Mouse (Mus musculus) midbrain, embryonic 12.5 days (tissue): ENCODE measurements at regions not wholly inside any gene's neighbourhood (a gene's known extent, or its start where the extent isn't known, plus 50 kb on each side); places are given as distances from the start of the nearest gene placed in this dataset.

Experiments
- ATAC-seq: fragments of 200-750 bp; cut with Nextera tagmentation; 2 replicates; pipeline ENCODE4 v1.8.0; 2017; ENCODE audit warnings: low read depth, moderate TSS enrichment, moderate library complexity; ENCODE audit not compliant: low FRiP score
- H3K27ac ChIP-seq: fragments of 300-500 bp; sonication (generic); replicated peaks from 2 replicates; pipeline ENCODE4 v1.5.1; 2016; ENCODE audit warnings: mild to moderate bottlenecking
- H3K27me3 ChIP-seq: fragments of 300-500 bp; sonication (generic); 2 replicates; pipeline ENCODE4 v1.6.1; 2016; ENCODE audit warnings: mild to moderate bottlenecking
- H3K36me3 ChIP-seq: fragments of 300-500 bp; sonication (generic); 2 replicates; pipeline ENCODE4 v1.6.1; 2016
- H3K4me1 ChIP-seq: fragments of 300-500 bp; sonication (generic); 2 replicates; pipeline ENCODE4 v1.6.1; 2016
- H3K4me2 ChIP-seq: fragments of 300-500 bp; sonication (generic); replicated peaks from 2 replicates; pipeline ENCODE4 v1.6.1; 2016; ENCODE audit warnings: mild to moderate bottlenecking, moderate library complexity
- H3K4me3 ChIP-seq: fragments of 300-500 bp; sonication (generic); 2 replicates; pipeline ENCODE4 v1.5.1; 2016; ENCODE audit warnings: mild to moderate bottlenecking
- H3K9ac ChIP-seq: fragments of 300-500 bp; sonication (generic); replicated peaks from 2 replicates; pipeline ENCODE4 v1.6.1; 2016; ENCODE audit warnings: mild to moderate bottlenecking, moderate library complexity
- H3K9me3 ChIP-seq: fragments of 300-500 bp; sonication (generic); 2 replicates; pipeline ENCODE4 v1.6.1; 2016; ENCODE audit warnings: mild to moderate bottlenecking
- WGBS: fragments of 180-500 bp; shearing (Covaris S2); methylation state at CpG from one replicate; pipeline ENCODE4 v1.1.7; 2016; 5-methylcytosine and 5-hydroxymethylcytosine counted together

DNA sequence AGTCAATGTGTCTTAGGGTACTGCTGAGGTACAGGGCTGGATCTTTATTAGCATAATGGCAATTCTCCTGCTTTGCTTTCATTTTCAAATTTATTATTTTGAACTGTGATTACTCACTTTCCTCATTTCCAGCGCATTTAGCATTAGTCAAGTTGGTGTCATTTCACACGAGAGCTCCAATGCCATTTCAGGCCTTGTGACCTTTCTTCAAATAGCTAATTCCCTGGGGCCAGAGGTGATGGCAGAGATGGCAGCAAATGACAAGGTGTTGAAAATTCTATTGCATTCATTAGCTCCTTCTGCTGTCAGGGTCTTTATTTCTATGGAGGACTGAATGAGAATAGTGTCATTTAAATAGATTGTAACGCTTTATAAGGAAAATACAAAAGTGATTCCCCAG lies 300.9 kb upstream of the Dcn start:
- H3K27ac ChIP-seq: no peak overlapping the region

DNA sequence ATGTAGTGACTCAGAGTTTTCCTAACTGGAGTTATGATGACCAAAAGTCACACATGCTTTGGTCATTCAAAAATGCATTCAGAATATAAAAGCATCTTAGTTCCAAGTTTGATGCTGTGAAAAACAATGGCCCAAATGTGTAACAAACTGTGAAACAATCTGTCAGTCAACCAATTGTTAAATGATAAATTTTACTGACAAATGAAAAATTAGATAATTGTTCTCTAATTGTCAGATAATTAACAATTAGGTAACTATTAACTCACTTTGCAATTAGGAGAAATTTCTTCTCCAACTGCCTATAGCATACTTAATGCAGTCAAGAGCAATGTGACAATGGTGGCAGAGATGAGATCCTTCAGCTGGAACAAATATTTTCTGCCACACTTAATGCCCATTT lies 289.7 kb upstream of the Dcn start:
- no peak overlapping the region for H3K4me2 ChIP-seq

More for the DNA sequence above, 300.9 kb upstream of the Dcn start:
- Histone ChIP-seq H3K4me1 (no peaks in the 10 kb centered on the region), H3K9me3 (no peaks in the 10 kb centered on the region), H3K27me3 (no peaks in the 10 kb centered on the region), H3K4me3 (no peak overlapping the region), H3K36me3 (no peaks in the 10 kb centered on the region), H3K4me2 (no peak overlapping the region), H3K9ac (no peak overlapping the region)
- 51% methylated on average over 3 of the region's 3 CpGs for WGBS
- no peak for ATAC-seq

DNA sequence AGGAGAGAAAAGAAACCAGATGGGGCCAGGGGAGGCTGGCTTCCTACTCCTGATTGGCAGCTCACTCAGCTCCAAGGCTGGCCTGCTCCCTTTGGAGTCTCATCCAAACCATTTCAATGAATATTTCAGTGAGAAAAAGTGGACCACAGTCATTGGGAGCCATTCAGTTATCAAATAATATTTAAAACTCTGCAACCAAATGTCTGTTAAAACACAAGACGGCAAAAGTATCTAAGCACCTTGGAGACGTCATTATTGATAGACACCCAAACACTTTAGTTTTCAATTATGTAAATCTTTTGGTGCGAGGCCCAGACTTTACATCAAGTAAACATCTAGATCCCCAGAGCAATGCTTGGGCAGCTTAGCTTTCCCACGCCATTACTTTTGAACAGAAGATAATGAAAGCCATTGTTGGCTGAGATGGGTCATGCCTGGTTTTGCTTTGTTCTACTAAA lies 268.1 kb upstream of the Dcn start:
- peak overlapping the region; percentile 50; the same call in 1 of the 2 replicates for H3K27ac ChIP-seq
- ATAC-seq: peak; percentile 73; the same call in 1 of the 2 replicates
- H3K27me3 ChIP-seq: no peaks in the 10 kb centered on the region
- H3K4me1 ChIP-seq: peaks cover 21% of the 10 kb centered on the region; the same call in 1 of the 2 replicates
- H3K4me3 ChIP-seq: no peak overlapping the region
- H3K9me3 ChIP-seq: 0 out of 2 replicates have a peak, but pooled peaks cover 3% of the 10 kb centered on the region
- no peak overlapping the region for H3K9ac ChIP-seq
- H3K36me3 ChIP-seq: no peaks in the 10 kb centered on the region
- WGBS: 34% methylated on average over 4 of the region's 4 CpGs
- no peak overlapping the region for H3K4me2 ChIP-seq

More for the DNA sequence above, 289.7 kb upstream of the Dcn start:
- Histone ChIP-seq H3K27me3 (no peaks in the 10 kb centered on the region), H3K4me3 (no peak overlapping the region), H3K9me3 (no peaks in the 10 kb centered on the region), H3K27ac (no peak overlapping the region), H3K4me1 (no peaks in the 10 kb centered on the region), H3K9ac (no peak overlapping the region), H3K36me3 (no peaks in the 10 kb centered on the region)
- no peak for ATAC-seq

DNA sequence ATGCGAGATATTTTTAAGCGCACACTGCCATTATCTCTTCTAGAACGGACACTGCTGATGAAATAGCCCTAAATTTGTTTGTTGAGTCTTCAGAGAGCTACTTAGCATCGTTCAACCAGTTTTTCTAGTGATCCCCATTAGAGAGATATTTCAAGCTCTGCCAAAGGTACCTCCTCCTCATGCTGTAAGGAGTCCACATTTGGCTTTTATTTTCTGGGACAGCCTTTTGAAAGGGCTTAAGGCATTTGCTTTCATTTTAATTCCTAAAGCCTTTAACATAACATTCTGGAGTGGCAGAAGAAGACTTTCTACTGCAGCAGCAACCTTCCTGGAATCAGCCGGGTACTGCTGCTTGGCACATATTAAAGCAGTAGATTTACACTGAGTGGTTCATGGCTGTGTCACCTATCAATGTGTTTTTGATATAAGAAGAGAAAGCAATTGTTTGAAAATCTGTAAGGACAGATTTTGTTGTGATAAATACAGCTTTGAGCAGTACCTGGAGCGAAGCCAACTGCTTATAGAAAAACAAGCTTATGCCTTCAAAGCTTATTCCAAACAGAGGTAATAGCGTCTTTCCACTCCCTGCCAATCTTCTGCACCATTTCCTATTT lies 267.5 kb upstream of the Dcn start:
- no peaks in the 10 kb centered on the region for H3K27me3 ChIP-seq
- 62% methylated on average over 7 of the region's 7 CpGs for WGBS
- no peaks in the 10 kb centered on the region for H3K36me3 ChIP-seq
- 0 out of 2 replicates have a peak, but pooled peaks cover 3% of the 10 kb centered on the region for H3K9me3 ChIP-seq
- H3K9ac ChIP-seq: no peak overlapping the region
- no peak overlapping the region for H3K4me3 ChIP-seq
- H3K4me2 ChIP-seq: no peak overlapping the region
- H3K4me1 ChIP-seq: peaks cover 21% of the 10 kb centered on the region; the same call in 1 of the 2 replicates
- no peak for ATAC-seq
- peak overlapping the region; percentile 50 for H3K27ac ChIP-seq

DNA sequence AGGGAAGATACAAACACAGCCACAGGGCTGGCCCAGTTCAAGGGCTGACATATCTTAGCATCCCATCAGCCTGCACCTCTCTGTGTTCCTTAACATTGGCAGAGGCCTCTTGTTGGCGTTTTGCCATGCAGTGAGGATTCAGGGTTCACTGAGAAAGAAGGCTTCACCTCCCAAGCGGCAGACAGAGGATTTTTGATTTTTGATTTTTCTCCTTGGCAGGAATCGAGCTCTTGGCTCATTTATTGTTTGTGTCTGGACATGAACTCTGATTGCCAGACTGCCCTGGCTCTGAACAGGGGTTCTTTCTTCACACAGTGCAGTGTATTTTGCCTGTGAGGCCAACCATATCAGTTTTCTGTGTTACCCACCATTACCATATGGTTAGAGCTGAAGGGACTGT lies 259.9 kb upstream of the Dcn start:
- H3K9me3 ChIP-seq: no peaks in the 10 kb centered on the region
- 79% methylated on average over 3 of the region's 3 CpGs for WGBS
- H3K4me2 ChIP-seq: no peak overlapping the region
- ATAC-seq: no peak
- no peaks in the 10 kb centered on the region for H3K27me3 ChIP-seq
- H3K4me3 ChIP-seq: no peak overlapping the region
- no peaks in the 10 kb centered on the region for H3K4me1 ChIP-seq
- H3K9ac ChIP-seq: no peak overlapping the region
- no peaks in the 10 kb centered on the region for H3K36me3 ChIP-seq
- H3K27ac ChIP-seq: no peak overlapping the region

DNA sequence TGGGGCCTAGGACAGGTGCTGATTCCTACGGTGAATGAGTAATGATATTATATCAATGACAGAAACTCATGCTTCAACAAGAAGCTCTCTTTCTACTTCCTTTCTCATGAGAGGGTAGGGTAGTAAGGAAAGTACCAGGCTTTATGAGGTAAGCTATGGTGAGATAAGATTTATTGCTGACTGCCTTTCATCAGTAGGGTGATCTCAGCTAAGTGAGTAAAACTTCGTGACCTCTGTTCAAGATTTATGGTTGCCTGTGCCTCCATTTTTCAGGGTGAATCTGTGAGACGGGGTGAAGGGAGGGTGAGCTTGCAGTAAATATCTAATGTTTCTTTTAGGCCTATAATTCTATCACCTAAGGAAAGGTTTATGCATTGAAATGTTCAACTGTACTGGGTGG lies 259.0 kb upstream of the Dcn start:
- no peak overlapping the region for H3K9ac ChIP-seq
- WGBS: 93% methylated on average over 3 of the region's 3 CpGs
- H3K4me2 ChIP-seq: no peak overlapping the region
- no peaks in the 10 kb centered on the region for H3K27me3 ChIP-seq
- H3K9me3 ChIP-seq: no peaks in the 10 kb centered on the region
- no peak for ATAC-seq
- H3K36me3 ChIP-seq: no peaks in the 10 kb centered on the region
- no peaks in the 10 kb centered on the region for H3K4me1 ChIP-seq
- no peak overlapping the region for H3K4me3 ChIP-seq
- no peak overlapping the region for H3K27ac ChIP-seq

DNA sequence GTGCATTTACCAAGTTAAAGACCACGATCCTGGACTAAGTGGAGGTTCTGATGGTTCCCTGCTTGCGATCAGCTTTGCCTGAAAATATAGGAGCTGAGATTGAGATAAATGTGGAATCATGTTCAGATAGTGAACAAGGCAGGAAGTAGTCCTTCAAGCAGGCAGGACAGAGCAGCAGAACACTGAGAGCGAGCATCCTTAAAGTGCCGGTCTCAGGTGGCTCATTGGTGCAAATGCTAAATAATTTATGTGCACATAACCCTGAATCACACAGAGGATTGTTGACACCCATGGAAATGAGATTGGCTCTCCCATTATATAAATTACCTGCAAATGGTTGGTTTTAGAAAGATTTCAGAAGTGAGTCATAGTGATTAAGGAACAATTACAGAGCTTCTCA lies 243.8 kb upstream of the Dcn start:
- H3K36me3 ChIP-seq: no peaks in the 10 kb centered on the region
- ATAC-seq: no peak
- no peak overlapping the region for H3K4me3 ChIP-seq
- H3K9ac ChIP-seq: no peak overlapping the region
- H3K4me1 ChIP-seq: no peaks in the 10 kb centered on the region
- no peak overlapping the region for H3K4me2 ChIP-seq
- 76% methylated on average over 4 of the region's 4 CpGs for WGBS
- H3K9me3 ChIP-seq: no peaks in the 10 kb centered on the region
- H3K27me3 ChIP-seq: no peaks in the 10 kb centered on the region
- no peak overlapping the region for H3K27ac ChIP-seq

DNA sequence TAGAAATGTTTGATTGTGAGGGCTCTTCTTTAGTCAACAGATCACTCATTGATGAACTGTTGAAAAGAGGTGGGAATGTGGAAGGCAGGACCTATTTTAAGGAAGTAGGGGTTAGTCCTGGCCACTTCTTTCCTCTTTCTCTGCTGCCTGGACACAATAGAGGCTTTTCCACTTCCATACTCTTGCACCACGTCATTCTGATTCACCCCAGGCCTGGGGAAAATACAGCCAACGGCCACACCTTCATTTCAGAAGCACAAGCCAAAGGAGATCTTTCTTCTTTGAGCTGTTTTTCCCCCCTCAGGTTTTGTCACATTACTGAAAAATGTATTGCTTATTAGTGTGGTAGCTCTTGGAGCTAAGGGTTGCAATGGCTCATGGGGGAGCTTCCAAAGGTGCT lies 237.9 kb upstream of the Dcn start:
- H3K27ac ChIP-seq: no peak overlapping the region
- ATAC-seq: no peak
- 74% methylated on average over 2 of the region's 2 CpGs for WGBS

DNA sequence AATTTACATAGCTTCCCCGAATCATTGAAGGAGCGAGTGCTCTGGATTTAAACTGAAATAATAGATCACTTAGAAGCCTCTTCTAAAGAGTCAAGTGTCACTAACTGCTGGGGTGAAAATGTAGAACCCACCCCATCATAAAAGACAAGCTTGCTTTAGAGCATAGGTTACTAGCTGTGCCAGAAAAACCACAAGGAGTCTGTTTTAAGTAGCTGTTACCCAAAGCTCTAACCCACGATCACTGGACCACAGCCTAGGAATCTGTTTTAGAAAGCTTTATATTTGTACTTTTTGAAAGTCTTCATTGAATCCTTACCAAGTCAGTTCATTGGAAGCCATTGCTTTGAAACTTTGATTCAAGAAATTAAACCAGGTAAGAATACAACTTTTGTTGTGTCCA lies 233.7 kb upstream of the Dcn start:
- H3K27me3 ChIP-seq: no peaks in the 10 kb centered on the region
- peaks cover 9% of the 10 kb centered on the region; the same call in 1 of the 2 replicates for H3K4me1 ChIP-seq
- WGBS: 70% methylated on average over 3 of the region's 3 CpGs
- H3K4me2 ChIP-seq: no peak overlapping the region
- H3K36me3 ChIP-seq: no peaks in the 10 kb centered on the region
- no peak for ATAC-seq
- no peak overlapping the region for H3K27ac ChIP-seq
- H3K9ac ChIP-seq: no peak overlapping the region
- H3K4me3 ChIP-seq: no peak overlapping the region
- H3K9me3 ChIP-seq: no peaks in the 10 kb centered on the region

More for the DNA sequence above, 237.9 kb upstream of the Dcn start:
- H3K36me3 ChIP-seq: no peaks in the 10 kb centered on the region
- no peak overlapping the region for H3K4me3 ChIP-seq
- H3K27me3 ChIP-seq: no peaks in the 10 kb centered on the region
- H3K9ac ChIP-seq: no peak overlapping the region
- H3K9me3 ChIP-seq: no peaks in the 10 kb centered on the region
- H3K4me1 ChIP-seq: no peaks in the 10 kb centered on the region
- no peak overlapping the region for H3K4me2 ChIP-seq

DNA sequence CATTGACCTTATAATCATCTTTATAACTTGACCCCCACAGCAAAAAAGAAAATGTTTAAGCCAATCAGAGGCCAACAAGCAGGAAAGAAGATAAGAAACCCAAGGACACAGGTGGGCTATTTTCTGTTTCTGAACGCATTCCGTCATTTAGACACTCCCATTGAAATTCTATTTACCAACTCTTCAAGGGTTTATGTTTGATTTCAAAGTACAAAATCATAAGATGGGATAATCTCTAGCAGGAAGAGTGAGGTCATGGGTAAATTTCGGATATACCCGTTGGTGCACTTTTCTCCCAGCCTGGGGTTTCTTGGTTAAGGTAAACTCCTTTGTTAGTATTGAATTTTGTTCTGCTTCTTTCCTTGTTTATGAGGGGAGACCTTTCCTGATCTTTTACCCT lies 230.9 kb upstream of the Dcn start:
- ATAC-seq: no peak
- H3K9me3 ChIP-seq: no peaks in the 10 kb centered on the region
- H3K27me3 ChIP-seq: no peaks in the 10 kb centered on the region
- H3K4me1 ChIP-seq: peaks cover 11% of the 10 kb centered on the region; the same call in 1 of the 2 replicates
- no peaks in the 10 kb centered on the region for H3K36me3 ChIP-seq
- 92% methylated on average over 4 of the region's 4 CpGs for WGBS
- no peak overlapping the region for H3K27ac ChIP-seq
- H3K9ac ChIP-seq: no peak overlapping the region
- no peak overlapping the region for H3K4me2 ChIP-seq
- no peak overlapping the region for H3K4me3 ChIP-seq

DNA sequence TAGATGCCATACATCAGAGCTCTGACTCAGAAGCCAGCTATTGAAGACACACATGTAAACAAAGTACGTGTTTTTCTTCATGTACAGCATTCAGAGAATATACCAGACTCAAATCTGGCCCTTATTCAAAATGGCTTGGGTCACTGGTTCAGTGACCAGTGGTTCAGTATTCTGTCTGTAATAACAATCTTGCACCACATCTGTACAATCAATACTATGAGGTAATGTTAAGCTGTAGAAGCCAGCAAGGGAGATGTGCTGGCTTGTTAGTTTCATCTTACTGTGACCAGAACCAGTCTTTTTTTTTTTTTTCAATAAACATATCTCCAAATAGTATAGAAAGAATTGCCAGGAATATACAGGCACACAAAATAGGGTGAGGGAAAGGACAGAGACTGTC lies 229.6 kb upstream of the Dcn start:
- ATAC-seq: no peak; the same call in 1 of the 2 replicates
- 75% methylated on average over 1 of the region's 1 CpGs for WGBS
- 0 out of 2 replicates have a peak overlapping the region, but pooled peaks have one; percentile 77 for H3K27ac ChIP-seq

DNA sequence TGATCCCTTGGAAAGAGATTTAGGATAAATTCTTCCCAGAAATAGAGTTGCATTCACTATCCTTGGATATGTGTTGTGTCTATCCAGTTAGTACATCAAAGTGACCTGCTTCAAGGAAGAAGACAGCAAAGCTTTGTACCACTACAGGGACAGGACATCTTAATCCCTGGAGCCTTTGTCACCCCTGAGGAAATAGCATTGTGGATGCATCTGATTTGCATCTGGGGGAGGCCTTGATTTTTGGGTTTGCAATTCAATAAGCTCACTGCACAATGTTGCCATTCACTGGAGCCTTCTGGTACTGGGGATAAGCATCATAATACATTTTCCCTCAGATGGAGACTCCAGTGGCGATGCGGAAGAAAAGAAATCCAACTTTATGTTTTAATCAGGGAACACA lies 229.2 kb upstream of the Dcn start:
- WGBS: 20% methylated on average over 2 of the region's 2 CpGs
- peak; percentile 85 for ATAC-seq
- Histone ChIP-seq H3K36me3 (no peaks in the 10 kb centered on the region), H3K9ac (no peak overlapping the region), H3K4me2 (peak overlapping the region; percentile 13; the same call in 1 of the 2 replicates), H3K4me1 (peaks cover 11% of the 10 kb centered on the region; the same call in 1 of the 2 replicates), H3K4me3 (no peak overlapping the region), H3K27ac (peak overlapping the region; percentile 77), H3K27me3 (no peaks in the 10 kb centered on the region), H3K9me3 (no peaks in the 10 kb centered on the region)

More for the DNA sequence above, 229.6 kb upstream of the Dcn start:
- H3K4me1 ChIP-seq: peaks cover 11% of the 10 kb centered on the region; the same call in 1 of the 2 replicates
- H3K9ac ChIP-seq: no peak overlapping the region
- no peaks in the 10 kb centered on the region for H3K36me3 ChIP-seq
- H3K4me3 ChIP-seq: no peak overlapping the region
- no peaks in the 10 kb centered on the region for H3K27me3 ChIP-seq
- H3K9me3 ChIP-seq: no peaks in the 10 kb centered on the region
- no peak overlapping the region for H3K4me2 ChIP-seq
